9 mouse cellular contexts compared by ENCODE assay signal in the genomic region with DNA sequence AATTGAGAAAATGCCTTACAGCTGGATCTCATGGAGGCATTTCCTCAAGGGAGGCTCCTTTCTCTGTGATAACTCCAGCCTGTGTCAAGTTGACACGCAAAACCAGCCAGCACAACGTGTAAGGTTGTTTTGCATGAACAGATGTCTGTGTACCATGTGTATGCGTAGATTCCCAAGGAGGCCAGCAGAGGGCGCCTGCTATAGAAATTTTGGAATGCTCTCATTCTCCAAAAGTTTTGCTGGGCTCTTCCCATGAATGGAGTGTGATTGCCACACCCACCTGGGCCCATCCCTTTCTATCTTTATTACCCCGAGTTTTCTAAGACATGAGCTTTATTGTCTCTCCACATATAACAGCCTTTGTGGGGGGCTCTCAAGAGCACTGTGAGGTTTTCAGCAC.
DNase-seq lines count a peak whose midpoint lies in the region; ATAC-seq and TF ChIP-seq lines count a peak whose summit lies in the region.
"Had no signal": no experiment of that assay in that cellular context is flagged by ENCODE, and none has a peak within 500 bp of the region (broad histone marks: within the 10 kb centered on the region; RNA-seq: fewer than 3 reads in every experiment).

No protein-coding gene starts in this region.

- peak; percentile 29; the same call in 1 of the 2 replicates for TF ChIP-seq CTCF in cerebellum, adult 2 months (IDR thresholded peaks at IDR 0.05; ENCODE audit: borderline replicate concordance, insufficient read depth, low read depth, low read length)
- peak; percentile 72 for TF ChIP-seq CTCF in layer of hippocampus, adult 2 months (conservative IDR thresholded peaks at IDR 0.05)

- H3K4me3 ChIP-seq in cerebellum, adult 2 months (replicated peaks; ENCODE audit: insufficient read depth, low read depth, low read length), result no peak overlapping the region
- H3K4me3 ChIP-seq in layer of hippocampus, adult 2 months, result no peak overlapping the region

- TF ChIP-seq POLR2A in cerebellum, adult 2 months (IDR thresholded peaks at IDR 0.05; ENCODE audit: borderline replicate concordance, insufficient read depth, low read length), result no peak

- no peaks in the 10 kb centered on the region for H3K27me3 ChIP-seq in cerebellum, adult 2 months (ENCODE audit: control insufficient read depth, insufficient read depth, low read length)

- WGBS in cerebellum, adult 2 months, result 70% methylated on average over 5 of the region's 5 CpGs

- no peak for ATAC-seq in cerebellum, adult (ENCODE audit: insufficient number of reproducible peaks, low FRiP score, low TSS enrichment)

- no peak overlapping the region for H3K27ac ChIP-seq in cerebellum, adult 2 months (ENCODE audit: insufficient read depth, low read length)
- H3K27ac ChIP-seq in layer of hippocampus, adult 2 months, result no peak overlapping the region

- no peaks in the 10 kb centered on the region for H3K4me1 ChIP-seq in cerebellum, adult 2 months (ENCODE audit: control insufficient read depth, insufficient read depth, low read length)

- DNase-seq in cerebellum, adult 2 months, result no peak
- DNase-seq in cerebellum, adult 11-12 months, result no peak
- no peak for DNase-seq in layer of hippocampus, adult 2 months (ENCODE audit: low spot score in 2 of 2)
- no peak for DNase-seq in layer of hippocampus, adult 9-10 months (ENCODE audit: low spot score)
- DNase-seq in 3T3-L1 (ENCODE audit: low read depth, low spot score), result peak; percentile 46
- peak; percentile 18 for DNase-seq in c-Kit-positive CD71-positive TER-119-positive erythroid progenitor cells, embryonic 14.5 days (ENCODE audit: low spot score)
- DNase-seq in ovary, postnatal 36 days (ENCODE audit: low spot score), result no peak
- DNase-seq: adrenal gland, postnatal 10 days had no signal

Comparison
In these comparisons a context has a peak if more than half of its experiments do, and no peak if none do; other contexts are left out.
1. DNase-seq: peak in 3T3-L1 (single experiment) and c-Kit-positive CD71-positive TER-119-positive erythroid progenitor cells, embryonic 14.5 days (single experiment); none in cerebellum, adult 2 months (0 of 2), cerebellum, adult 11-12 months (single experiment), layer of hippocampus, adult 2 months (0 of 2), layer of hippocampus, adult 9-10 months (single experiment) and ovary, postnatal 36 days (single experiment).